Mouse (Mus musculus) bone marrow, adult 2 months (tissue): ENCODE results near the gene Hmbs.

Source experiments
- CTCF ChIP-seq: fragments of 200-500 bp; IDR thresholded peaks from 2 replicates; pipeline ENCODE4 v1.5.1; 2011; ENCODE audit warnings: low read length, control low read depth; ENCODE audit not compliant: control insufficient read depth, insufficient read depth
- POLR2A ChIP-seq: fragments of 200-500 bp; IDR thresholded peaks from 2 replicates; pipeline ENCODE4 v1.6.1; 2011; ENCODE audit warnings: low read depth, mild to moderate bottlenecking, control low read depth, low read length, borderline replicate concordance; ENCODE audit not compliant: control insufficient read depth

GRCm38 (mm10) chr9:44318826-44319095 is 25.3 kb downstream of the Hmbs start:
- TF ChIP-seq CTCF: no peak
- no peak for TF ChIP-seq POLR2A
